Mouse (Mus musculus) brain, embryonic 14.5 days (tissue): ENCODE data around the gene Gm48551. TPM values are rescaled to one million over a fixed set of nuclear protein-coding genes. Genes with fewer than 3 reads are reported as not detected.
A peak's percentile ranks its signal among the peaks of the same experiment; 100 is the strongest.

ENCODE experiments used
- DNase-seq: peaks from one replicate; pipeline ENCODE4 v3.0.0-alpha.2; 2011; ENCODE audit warnings: low read depth
- CTCF ChIP-seq: fragments of 200-500 bp; IDR thresholded peaks from 2 replicates; pipeline ENCODE4 v1.5.1; 2012; ENCODE audit warnings: inconsistent platforms, mild to moderate bottlenecking, moderate library complexity, borderline replicate concordance; ENCODE audit not compliant: insufficient read depth, insufficient read length; ENCODE audit errors: extremely low read depth
- POLR2A ChIP-seq: fragments of 200-500 bp; IDR thresholded peaks from 2 replicates; pipeline ENCODE4 v1.6.1; 2012; ENCODE audit warnings: mild to moderate bottlenecking, inconsistent platforms, borderline replicate concordance; ENCODE audit not compliant: poor library complexity, insufficient read depth, insufficient read length, severe bottlenecking; ENCODE audit errors: extremely low read depth
- polyA plus RNA-seq: library from polyadenylated mRNA; depleted of rRNA; stranded (reverse); fragments of >200 nt; gene quantifications from 2 replicates; pipeline ENCODE4 v1.2.3, GENCODE M21; 2012; rRNA removed

Gm48551 gene
- polyA plus RNA-seq, 1 experiment, result 6.8 TPM

- DNase-seq, result no peak
- TF ChIP-seq CTCF, result no peak
- no peak for TF ChIP-seq POLR2A
These were observed 48.1 kb downstream of the Gm48551 start for GRCm38 (mm10) chr10:81432169-81432867.

DNA sequence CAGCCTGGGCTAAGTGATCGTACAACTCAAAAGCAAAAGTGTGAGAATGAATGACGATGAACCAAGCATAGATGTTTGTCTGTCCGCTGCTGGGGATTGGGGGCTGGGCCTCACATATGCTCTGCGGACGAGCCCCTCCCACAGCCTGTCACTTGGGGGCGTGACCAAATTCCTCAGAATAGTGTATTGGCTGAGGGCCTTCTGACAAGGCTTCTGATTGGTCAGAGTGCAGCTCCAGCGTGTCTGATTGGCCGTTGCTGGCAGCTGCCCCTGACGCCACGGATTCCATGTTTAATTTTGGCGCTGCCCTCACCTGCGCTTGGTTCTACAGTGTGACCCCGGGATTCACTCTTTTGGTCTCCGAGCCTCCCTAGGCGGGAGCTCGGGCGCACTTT is 48.6 kb downstream of the Gm48551 start:
- peak; percentile 98 for DNase-seq
- TF ChIP-seq POLR2A (no peak), CTCF (no peak)

DNA sequence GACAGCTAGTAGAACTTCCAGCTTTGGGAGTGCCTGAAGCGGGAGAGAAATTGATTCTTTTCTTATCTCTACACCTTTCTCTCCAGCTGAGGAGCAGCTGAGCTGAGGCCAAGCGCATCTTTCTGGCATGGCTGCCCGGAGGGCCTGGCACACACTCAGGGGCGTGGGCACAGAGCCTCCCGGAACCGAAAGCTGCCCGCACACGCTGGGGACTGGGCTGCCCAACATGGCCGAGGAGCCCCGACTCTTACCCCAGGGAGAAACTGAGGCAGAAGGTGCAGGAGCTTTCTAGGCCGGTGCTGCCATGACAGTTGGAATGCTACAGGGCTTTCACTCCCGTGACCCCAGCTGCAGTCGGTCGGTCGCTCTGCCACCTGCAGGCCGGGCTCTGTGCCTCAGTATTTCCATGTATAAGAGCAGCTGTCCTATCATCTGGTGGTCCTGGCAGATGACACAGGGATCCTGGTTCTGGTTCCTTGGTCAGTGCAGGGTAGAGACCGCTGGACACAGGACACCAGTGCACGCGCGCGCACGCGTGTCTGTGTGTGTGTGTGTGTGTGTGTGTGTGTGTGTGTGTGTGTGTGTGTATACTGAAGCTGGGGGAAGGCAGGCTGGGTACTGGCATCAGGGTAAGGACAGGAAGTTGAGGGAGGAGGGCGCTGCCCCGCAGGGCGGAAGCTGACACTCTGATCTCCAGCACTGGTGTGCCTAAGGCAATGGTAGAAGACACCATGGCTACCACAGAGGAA is 49.4 kb downstream of the Gm48551 start:
- no peak for DNase-seq
- TF ChIP-seq POLR2A (no peak), CTCF (no peak)

DNA sequence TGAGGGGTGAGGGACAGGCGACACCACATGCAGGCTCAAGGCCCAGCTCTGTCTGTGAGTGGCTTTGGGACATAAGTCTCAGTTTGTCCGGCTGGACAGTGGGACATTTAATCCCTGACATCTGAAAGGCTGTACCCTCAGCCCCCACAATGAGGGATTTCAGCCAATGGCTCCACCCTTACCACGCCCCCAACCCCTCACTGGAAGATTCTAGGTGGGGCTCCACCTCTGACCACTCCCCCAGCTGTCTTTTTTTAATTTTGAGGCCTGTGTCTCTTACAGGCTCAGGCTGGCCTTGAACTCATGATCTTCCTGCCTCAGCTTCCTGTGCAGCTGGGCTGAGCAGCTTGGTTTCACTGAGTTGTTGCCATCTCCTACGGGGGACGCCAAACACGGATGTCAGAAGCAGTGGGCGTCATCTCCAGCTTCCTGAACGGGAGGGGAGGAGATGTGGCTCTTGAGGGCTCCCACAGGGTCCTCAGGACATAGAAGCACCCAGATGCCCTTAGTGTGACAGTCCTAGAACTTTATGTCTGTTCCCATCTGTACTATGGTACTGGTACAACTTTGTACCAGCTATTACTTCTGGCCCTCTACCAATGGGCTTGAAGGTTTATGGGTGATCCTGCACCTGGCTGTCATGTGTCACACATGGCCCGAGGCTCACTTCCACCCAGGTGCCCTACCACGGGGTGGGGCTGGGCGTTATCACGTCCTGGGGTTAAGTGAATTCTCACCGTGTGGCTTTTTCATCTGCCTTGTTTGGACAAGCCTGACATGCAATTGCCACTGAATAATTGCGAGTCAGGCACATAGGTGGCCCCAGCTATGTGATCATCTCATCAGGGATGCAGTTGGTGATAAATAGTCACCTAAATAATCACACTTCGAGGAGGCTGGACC is 50.3 kb downstream of the Gm48551 start:
- no peak for DNase-seq
- TF ChIP-seq POLR2A (no peak), CTCF (no peak)

DNA sequence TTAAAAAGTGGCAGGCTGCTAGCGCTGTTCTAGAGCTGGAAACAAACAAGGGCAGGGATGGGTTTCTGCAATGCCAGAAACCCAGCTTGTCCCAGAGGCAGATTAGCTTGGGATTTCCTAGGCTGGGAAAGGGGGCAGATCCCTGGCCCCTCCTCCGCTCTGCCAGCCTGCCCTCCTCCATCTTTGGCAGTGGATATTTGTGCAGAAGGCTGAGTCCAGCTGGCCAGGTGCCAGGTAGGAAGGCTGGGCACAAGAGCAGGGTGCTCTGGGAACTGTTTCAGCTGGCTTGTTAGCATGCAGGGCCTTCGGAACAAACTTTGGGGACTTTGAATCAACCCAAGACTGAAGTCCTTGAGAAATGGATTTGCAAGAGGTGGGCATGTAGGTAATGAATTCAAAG is 51.2 kb downstream of the Gm48551 start:
- TF ChIP-seq CTCF (no peak), POLR2A (no peak)

DNA sequence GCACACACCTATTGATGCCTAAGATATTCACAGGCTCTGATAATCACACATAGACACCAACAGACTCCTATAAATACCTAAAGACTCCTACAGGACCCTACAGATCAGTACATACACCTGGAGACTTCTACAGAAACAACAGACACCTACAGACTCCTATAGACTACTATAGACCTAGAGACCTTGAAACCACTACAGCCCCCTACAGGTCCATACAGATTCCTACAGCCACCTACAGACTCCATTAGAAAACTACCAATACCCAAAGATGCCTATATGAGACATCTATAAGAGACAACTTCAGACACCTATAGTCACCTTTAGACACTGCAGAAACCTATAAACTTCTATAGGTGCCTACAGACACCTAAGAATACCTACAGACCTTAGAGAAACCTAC is 56.8 kb downstream of the Gm48551 start:
- TF ChIP-seq POLR2A, result no peak
- DNase-seq, result no peak

More for the DNA sequence above, 51.2 kb downstream of the Gm48551 start:
- peak; percentile 94 for DNase-seq

Other genes with a start within 250 kb of the Gm48551 start
- 9.2 and 12.7 TPM in 2 replicates for gene Zbtb7a, start 249.2 kb upstream of the Gm48551 start, polyA plus RNA-seq
- gene Pias4, start 216.5 kb upstream of the Gm48551 start, polyA plus RNA-seq, result 38.4 and 47.8 TPM in 2 replicates
- 1,504 and 1,952 TPM in 2 replicates for gene Eef2, start 207.8 kb upstream of the Gm48551 start, polyA plus RNA-seq
- 82.3 and 88.4 TPM in 2 replicates for gene Dapk3, start 201.5 kb upstream of the Gm48551 start, polyA plus RNA-seq
- gene 4930442H23Rik, start 200.6 kb upstream of the Gm48551 start, polyA plus RNA-seq, result not detected in 2 replicates
- 0.18 and 0.21 TPM in 2 replicates for gene Nmrk2, start 182.4 kb upstream of the Gm48551 start, polyA plus RNA-seq
- gene Atcay, start 153.6 kb upstream of the Gm48551 start, polyA plus RNA-seq, result 134 and 169 TPM in 2 replicates
- gene Zfr2, start 151.3 kb upstream of the Gm48551 start, polyA plus RNA-seq, result 59.8 and 63.6 TPM in 2 replicates
- 30.6 and 31.9 TPM in 2 replicates for gene Matk, start 131.5 kb upstream of the Gm48551 start, polyA plus RNA-seq
- gene Mrpl54, start 117.5 kb upstream of the Gm48551 start, polyA plus RNA-seq, result 67.0 and 72.1 TPM in 2 replicates
- gene Apba3, start 117.5 kb upstream of the Gm48551 start, polyA plus RNA-seq, result 45.2 and 47.0 TPM in 2 replicates
- gene Tjp3, start 92.9 kb upstream of the Gm48551 start, polyA plus RNA-seq, result 4.6 and 4.9 TPM in 2 replicates
- gene Pip5k1c, start 91.5 kb upstream of the Gm48551 start, polyA plus RNA-seq, result 267 and 268 TPM in 2 replicates
- gene Cactin, start 63.4 kb upstream of the Gm48551 start, polyA plus RNA-seq, result 41.4 and 44.3 TPM in 2 replicates
- 5.0 and 5.3 TPM in 2 replicates for gene Tbxa2r, start 55.7 kb upstream of the Gm48551 start, polyA plus RNA-seq
- 0.05 and 0.16 TPM in 2 replicates for gene Gipc3, start 41.2 kb upstream of the Gm48551 start, polyA plus RNA-seq
- 49.5 and 63.8 TPM in 2 replicates for gene Hmg20b, start 34.0 kb upstream of the Gm48551 start, polyA plus RNA-seq
- gene Mfsd12, start 27.0 kb upstream of the Gm48551 start, polyA plus RNA-seq, result 13.1 and 15.6 TPM in 2 replicates
- 0.19 and 0.25 TPM in 2 replicates for gene 4930404N11Rik, start 18.6 kb upstream of the Gm48551 start, polyA plus RNA-seq
- 154 and 184 TPM in 2 replicates for gene Fzr1, start 6.0 kb upstream of the Gm48551 start, polyA plus RNA-seq
- gene Dohh, start within 50 bp of the Gm48551 start, polyA plus RNA-seq, result 64.0 and 67.4 TPM in 2 replicates
- gene Gm48552, start 4.5 kb downstream of the Gm48551 start, polyA plus RNA-seq, result 8.7 and 9.4 TPM in 2 replicates
- 3.0 and 4.2 TPM in 2 replicates for gene Smim24, start 8.6 kb downstream of the Gm48551 start, polyA plus RNA-seq
- gene Nfic, start 71.2 kb downstream of the Gm48551 start, polyA plus RNA-seq, result 9.2 and 16.7 TPM in 2 replicates
- gene Celf5, start 98.2 kb downstream of the Gm48551 start, polyA plus RNA-seq, result 396 and 427 TPM in 2 replicates
- gene Ncln, start 111.9 kb downstream of the Gm48551 start, polyA plus RNA-seq, result 152 and 206 TPM in 2 replicates
- gene S1pr4, start 115.7 kb downstream of the Gm48551 start, polyA plus RNA-seq, result 0.54 and 0.59 TPM in 2 replicates
- 0.95 and 1.1 TPM in 2 replicates for gene Gna15, start 139.8 kb downstream of the Gm48551 start, polyA plus RNA-seq
- gene Gna11, start 160.7 kb downstream of the Gm48551 start, polyA plus RNA-seq, result 110 and 115 TPM in 2 replicates
- gene Aes, start 175.0 kb downstream of the Gm48551 start, polyA plus RNA-seq, result 568 and 696 TPM in 2 replicates
- gene Tle2, start 190.1 kb downstream of the Gm48551 start, polyA plus RNA-seq, result 82.1 and 123 TPM in 2 replicates
- gene Tle6, start 216.6 kb downstream of the Gm48551 start, polyA plus RNA-seq, result 5.3 and 8.2 TPM in 2 replicates
- gene BC025920, start 221.8 kb downstream of the Gm48551 start, polyA plus RNA-seq, result 5.5 and 6.7 TPM in 2 replicates
- gene Sirt6, start 243.3 kb downstream of the Gm48551 start, polyA plus RNA-seq, result 75.9 and 83.4 TPM in 2 replicates
- gene Ankrd24, start 244.1 kb downstream of the Gm48551 start, polyA plus RNA-seq, result 74.1 and 85.9 TPM in 2 replicates